Mouse (Mus musculus) thymus, postnatal 4 days (tissue): ENCODE results near the gene Gtf2a2.
"Not testable (repeated sequence)": the region's sequence is repeated elsewhere in the genome, so short reads cannot be mapped to it uniquely, and the experiment has no call there.

Experiments used
- DNase-seq: peaks from one replicate; pipeline ENCODE4 v3.0.0; 2021

Gtf2a2 gene

DNA sequence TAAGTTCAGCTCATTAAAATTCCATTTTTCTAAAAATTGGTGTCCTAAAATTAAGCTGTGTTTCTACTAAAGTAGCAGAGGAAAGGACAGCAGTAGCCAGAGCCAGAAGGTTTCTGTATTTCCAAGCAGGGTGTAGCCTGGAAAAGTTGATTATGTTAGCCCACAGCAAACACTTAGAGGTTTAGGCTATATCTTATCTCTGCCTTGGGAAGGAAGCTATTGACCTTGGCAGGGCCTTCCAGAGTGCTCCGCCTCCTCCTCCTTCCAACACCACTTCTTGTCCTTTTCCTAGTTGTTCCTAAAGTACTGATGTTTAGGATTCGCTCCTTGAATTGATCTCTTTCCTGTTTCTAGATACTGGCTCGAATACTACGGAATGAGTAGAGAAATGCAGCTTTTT, 9.7 kb downstream of the Gtf2a2 start:
- no peak for DNase-seq

- not testable (repeated sequence) for DNase-seq
Measured at GRCm38 (mm10) chr9:70023615-70024014, 11.3 kb downstream of the Gtf2a2 start.

DNA sequence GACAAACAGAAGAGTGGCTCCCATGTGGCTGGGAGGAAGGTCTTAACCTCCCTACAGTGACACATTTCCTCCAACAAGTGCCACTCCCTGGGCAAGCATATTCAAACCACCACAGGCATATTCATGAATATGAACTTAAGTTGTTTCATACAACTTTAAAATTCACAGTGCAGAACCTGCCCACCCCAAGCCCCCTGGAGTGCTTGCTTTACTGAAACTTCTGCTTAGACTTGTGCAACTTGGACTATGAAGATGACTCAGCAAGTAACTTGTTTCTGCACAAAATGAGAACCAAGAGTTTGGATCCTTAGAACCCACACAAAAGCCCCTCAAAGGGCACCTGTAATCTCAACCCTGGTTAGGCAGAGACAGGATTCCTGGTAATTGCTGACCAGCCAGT, 12.3 kb downstream of the Gtf2a2 start:
- DNase-seq, result no peak

DNA sequence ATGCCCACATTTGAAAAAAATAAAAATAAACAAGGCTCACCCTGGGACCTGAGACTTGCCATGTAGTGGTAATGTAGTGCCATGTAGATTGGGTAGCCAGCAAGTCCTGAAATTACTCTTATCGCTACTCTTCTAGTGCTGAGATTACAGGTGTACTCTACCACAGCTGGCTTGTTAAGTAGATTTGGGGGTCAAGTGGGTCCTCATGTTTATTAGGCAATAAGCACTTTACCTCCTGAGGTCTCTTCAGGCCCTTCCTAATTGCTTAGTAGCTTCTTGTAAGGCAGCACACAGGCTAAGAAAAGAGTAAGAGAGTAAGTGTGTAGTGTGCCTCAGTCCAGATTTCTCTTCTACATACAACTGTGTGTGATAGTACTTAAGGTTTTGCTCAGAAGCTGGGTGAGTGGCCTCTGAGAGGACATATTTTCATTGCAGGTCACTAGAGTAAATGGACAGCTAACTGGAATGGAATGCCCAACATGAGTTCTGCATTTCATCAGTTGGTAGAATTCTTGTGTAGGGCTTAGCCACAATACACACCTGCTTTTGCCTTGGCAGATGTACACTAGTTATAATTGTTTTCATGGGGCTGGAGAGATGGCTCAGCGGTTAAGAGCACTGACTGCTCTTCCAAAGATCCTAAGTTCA, 13.1 kb downstream of the Gtf2a2 start:
- DNase-seq, result no peak

GRCm38 (mm10) chr9:70032167-70032566, 19.8 kb downstream of the Gtf2a2 start:
- no peak for DNase-seq

- no peak for DNase-seq
Measured at GRCm38 (mm10) chr9:70033056-70033455, 20.7 kb downstream of the Gtf2a2 start.

DNA sequence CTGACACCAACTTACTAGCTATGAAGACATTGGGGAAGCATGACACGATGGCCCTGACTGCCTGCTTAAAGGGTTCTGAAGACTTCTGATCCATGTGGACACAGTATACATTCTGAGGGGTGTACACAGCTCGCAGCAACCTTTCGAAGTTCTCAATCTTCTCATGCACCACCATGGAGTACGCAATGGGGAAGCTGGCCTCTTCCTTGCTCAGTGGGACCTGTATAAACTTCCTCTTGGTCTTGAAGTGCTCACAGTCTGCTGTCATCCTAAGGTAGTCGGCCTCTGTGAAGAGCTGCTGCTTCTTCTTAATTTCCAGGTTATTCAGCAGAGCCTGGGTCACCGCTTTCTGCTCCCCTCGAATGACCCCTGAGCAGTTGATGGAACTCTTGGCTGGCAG, 22.4 kb downstream of the Gtf2a2 start:
- DNase-seq, result no peak

DNA sequence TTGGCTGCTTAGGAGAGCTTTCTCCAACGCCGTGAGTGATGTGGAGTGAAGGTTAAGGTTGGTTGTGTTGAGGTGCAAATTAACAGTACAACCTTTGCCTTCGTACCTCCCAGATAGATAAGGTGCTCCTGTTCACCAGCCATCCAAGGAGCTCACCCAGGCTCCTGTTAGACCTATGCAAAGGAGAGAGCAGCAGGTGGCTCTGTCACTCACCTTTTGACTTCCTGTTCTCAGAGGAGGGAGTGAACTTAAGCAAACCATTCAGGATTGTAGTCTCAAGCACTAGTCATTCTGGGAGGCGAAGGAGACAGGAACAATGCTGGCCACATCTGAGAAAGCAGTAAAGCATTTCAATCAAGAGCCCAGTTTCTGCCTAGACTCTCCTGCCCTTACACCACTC, 24.3 kb downstream of the Gtf2a2 start:
- DNase-seq, result peak; percentile 26

GRCm38 (mm10) chr9:70037988-70038387, 25.6 kb downstream of the Gtf2a2 start, which contains the start of gene Gcnt3:
Gcnt3 (minus strand) TSS chr9:70038088.
- DNase-seq, result no peak

DNA sequence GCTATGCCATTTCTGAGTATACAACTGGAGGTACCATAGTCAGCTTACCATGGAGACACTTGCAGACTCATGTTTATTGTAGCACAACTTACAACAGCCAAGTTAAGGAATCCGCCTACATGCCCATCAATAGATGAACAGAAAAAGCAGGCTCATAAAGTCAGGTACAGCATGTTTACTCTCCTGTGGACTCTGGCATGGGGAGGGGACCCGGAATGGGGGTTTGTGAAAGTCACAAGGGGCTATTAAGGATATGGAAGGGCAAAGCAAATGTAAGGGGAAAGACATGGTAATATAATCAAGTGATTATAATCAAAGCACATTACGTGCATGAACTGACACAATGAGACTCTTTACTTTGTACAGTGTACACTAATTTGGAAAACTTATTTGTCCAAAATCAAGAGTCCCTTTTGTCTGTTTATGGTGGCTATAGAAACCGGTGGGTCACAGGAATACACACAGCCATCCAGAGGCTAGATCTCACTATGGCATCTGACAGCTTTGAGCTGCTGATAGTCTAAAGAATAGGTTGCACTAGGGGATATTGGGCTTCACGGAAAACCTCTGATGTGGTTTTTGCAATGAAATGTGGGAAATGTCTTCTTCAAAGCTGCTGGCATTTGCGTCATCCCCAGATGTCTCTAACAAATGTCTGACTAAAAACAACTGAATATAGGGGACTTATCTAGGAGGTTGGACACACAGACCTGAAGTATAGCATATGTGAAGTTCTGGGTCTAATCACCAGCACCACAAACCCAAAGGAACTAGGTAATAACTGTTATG, 27.4 kb downstream of the Gtf2a2 start:
- no peak for DNase-seq

GRCm38 (mm10) chr9:70040570-70040969, 28.2 kb downstream of the Gtf2a2 start:
- DNase-seq, result peak; percentile 31

DNA sequence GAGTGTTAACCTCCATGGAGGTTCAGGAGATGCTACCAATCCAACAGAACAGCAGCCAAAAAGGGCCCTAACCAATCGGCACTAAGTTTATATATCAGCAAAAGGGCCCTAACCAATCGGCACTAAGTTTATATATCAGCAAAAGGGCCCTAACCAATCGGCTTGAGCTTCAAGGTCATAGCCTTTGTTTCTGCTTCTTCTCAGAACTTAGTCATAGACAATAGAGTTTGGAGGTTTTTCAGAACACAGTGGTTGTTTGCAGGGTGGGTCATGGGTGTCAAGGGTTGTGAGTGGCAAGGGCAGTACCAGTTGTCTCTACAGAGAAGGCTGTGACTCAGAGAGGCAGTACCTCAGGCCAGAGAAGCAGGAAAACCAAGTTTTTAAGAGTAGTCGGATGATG, 29.8 kb downstream of the Gtf2a2 start:
- DNase-seq, result no peak

GRCm38 (mm10) chr9:70042935-70043334, 30.6 kb downstream of the Gtf2a2 start:
- DNase-seq, result no peak

GRCm38 (mm10) chr9:70044865-70045264, 32.5 kb downstream of the Gtf2a2 start:
- no peak for DNase-seq

GRCm38 (mm10) chr9:70046255-70046654, 33.9 kb downstream of the Gtf2a2 start:
- no peak for DNase-seq

- no peak for DNase-seq
Measured at GRCm38 (mm10) chr9:70047839-70048238, 35.5 kb downstream of the Gtf2a2 start.

GRCm38 (mm10) chr9:70048280-70048679, 35.9 kb downstream of the Gtf2a2 start:
- no peak for DNase-seq

DNA sequence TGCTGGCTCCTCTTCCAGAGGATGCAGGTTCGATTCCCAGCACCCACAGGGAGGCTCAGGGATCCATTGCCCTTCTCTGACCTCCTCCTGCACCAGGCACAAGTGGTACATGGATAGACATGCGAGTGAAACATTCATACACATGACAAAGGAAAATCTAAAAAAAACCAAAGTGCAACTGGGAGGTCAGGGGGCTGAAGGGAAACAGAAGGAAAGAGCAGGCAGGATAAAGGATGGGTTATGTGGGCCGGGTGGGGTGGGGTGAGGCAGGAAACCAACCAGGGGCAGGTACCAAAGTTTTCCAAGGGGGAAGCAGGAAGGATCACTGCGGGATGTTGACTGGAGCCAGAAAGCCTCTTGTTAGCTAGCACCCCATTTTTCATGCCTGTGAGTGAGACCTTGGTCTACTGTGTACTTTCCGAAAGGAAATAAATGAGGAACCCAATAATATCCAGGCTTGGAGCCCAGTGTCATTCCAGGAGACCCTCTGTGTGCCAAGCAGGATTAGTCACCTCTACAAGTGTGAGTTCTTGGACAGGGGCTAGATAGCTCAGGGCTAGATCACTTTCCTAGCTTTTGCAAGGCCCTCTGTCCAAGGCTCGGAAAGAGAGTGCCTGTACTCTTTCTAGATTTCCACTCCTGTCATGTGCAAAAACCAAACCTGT, 36.5 kb downstream of the Gtf2a2 start:
- no peak for DNase-seq

DNA sequence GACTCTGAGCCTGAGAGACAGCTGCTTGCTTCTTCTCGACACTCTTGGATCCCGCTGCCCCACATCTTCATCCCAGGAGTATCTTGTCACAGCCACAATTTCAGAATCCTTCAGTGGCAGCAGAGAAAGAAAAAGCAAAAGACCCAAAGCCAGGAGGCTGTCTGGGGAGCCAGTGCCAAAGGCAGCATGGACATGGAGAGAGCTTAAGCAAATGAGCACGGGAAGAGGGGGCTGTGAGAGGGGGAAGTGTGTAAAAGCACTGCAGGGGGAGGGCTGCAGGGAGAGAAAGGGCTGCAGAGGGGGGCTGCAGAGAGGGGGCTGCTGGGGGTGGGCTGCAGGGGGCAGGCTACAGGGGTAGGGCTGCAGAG, 37.0 kb downstream of the Gtf2a2 start:
- DNase-seq, result no peak

DNA sequence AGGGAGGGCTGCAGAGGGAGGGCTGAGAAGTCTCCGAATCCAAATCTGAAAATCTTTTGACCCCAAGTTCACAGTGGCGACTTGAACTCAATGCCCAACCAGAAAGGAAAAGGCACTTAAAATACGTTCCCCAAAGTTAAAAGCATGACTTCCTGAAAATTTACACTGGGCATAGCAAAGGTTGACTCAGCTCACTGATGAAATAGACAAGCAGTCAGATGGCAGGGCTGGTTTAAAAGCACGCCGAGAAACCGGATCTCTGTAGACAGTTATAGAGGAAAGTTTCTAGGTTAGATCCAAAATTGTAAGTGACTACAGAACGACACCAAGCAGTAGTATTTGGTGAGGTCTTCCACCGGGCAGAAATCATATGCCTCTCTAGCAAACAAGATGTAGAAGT, 37.5 kb downstream of the Gtf2a2 start:
- no peak for DNase-seq

- no peak for DNase-seq
Measured at GRCm38 (mm10) chr9:70052730-70053129, 40.4 kb downstream of the Gtf2a2 start.

DNA sequence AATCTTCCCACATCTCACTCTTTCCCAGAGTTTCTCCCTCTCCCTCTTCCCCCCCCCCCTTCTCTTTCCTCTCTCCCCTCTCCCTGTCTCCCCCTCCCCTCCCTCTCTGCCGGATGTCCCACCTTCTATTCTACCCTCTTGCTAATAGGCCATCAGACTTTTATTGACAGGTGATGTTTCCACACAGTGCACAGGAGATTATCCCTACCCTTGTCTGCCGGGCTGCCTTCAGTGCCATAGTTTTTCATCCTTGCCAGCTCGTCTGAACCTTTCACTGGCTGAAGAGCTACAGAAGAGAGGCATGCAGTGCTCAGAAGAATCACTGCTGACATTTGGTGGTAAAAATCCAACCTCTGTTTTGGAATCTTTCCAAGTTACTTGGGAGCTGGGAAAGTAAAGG, 41.1 kb downstream of the Gtf2a2 start:
- DNase-seq, result no peak

- DNase-seq, result no peak
Measured at GRCm38 (mm10) chr9:70062012-70062411, 49.7 kb downstream of the Gtf2a2 start.

DNA sequence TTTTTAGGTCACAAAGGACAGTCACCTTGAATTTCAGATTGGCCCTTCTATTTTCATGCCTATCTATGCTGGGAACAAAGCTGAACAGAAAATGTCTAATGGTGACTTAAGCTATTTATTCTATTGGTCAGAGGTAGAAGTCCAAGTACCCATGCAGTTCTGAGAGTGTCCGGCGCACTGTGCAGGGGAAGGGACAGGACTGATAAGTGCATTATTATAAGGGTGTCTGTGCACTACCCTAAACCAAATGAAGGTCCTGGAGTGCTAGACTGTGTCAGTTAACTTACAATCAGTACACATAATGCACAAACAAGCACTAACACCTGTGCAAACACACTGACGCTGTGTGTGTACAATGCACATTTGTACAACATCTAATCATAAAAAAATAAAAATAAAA, 55.1 kb downstream of the Gtf2a2 start:
- DNase-seq, result no peak
